Mouse (Mus musculus) liver, adult 2 months (tissue): ENCODE data around the gene Coro1a.

ENCODE experiments used
- CTCF ChIP-seq: fragments of 200-500 bp; IDR thresholded peaks from 2 replicates; pipeline ENCODE4 v1.5.1; 2011; ENCODE audit warnings: low read depth, low read length, control low read depth
- POLR2A ChIP-seq: fragments of 200-500 bp; IDR thresholded peaks from 2 replicates; pipeline ENCODE4 v1.6.1; 2011; ENCODE audit warnings: low read length, control low read depth; ENCODE audit not compliant: insufficient read depth; ENCODE audit errors: extremely low read depth

DNA sequence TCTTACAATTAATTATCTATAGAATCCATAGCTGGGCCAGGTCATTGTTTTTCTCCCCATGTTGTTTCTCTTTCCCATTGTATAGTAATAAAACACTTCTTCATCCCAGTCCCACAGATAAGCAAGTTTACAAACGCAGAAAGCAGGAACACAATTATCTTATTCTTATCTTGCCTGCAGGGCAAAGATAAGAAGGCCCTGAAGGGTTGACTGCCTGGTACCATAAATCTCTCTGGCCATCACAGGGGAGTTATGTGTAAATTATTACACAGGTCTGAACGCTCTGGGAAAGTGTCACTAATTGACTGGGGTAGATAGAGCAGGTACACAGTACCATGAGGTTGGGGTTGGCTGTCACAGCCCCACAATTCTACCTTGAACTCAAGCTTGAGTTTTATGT, 56.7 kb downstream of the Coro1a start:
- TF ChIP-seq POLR2A (no peak), CTCF (no peak)
